Mouse (Mus musculus) naive thymus-derived CD4-positive, alpha-beta T cell, adult 2 months (primary cell): ENCODE data around the gene Tcf20.
"Not testable (repeated sequence)": the region's sequence is repeated elsewhere in the genome, so short reads cannot be mapped to it uniquely, and the experiment has no call there.

Experiments
- DNase-seq: peaks from one replicate; pipeline ENCODE4 v3.0.0-alpha.2; 2011; ENCODE audit warnings: low read depth

Gene Tcf20

GRCm38 (mm10) chr15:82898740-82899675, 88.7 kb downstream of the Tcf20 start:
- DNase-seq = peak; percentile 85

GRCm38 (mm10) chr15:82898141-82898739, 89.4 kb downstream of the Tcf20 start:
- DNase-seq = peak; percentile 34

GRCm38 (mm10) chr15:82896336-82896735, 91.3 kb downstream of the Tcf20 start:
- DNase-seq = peak; percentile 54

GRCm38 (mm10) chr15:82890470-82890869, 97.2 kb downstream of the Tcf20 start:
- no peak for DNase-seq

GRCm38 (mm10) chr15:82889426-82889825, 98.2 kb downstream of the Tcf20 start:
- no peak for DNase-seq

GRCm38 (mm10) chr15:82888466-82888865, 99.2 kb downstream of the Tcf20 start:
- peak; percentile 47 for DNase-seq

GRCm38 (mm10) chr15:82877309-82877708, 110.4 kb downstream of the Tcf20 start:
- no peak for DNase-seq

- DNase-seq = no peak
These were observed 110.8 kb downstream of the Tcf20 start for GRCm38 (mm10) chr15:82876863-82877262.

GRCm38 (mm10) chr15:82872037-82872436, 115.6 kb downstream of the Tcf20 start:
- no peak for DNase-seq

GRCm38 (mm10) chr15:82866286-82866685, 121.4 kb downstream of the Tcf20 start:
- not testable (repeated sequence) for DNase-seq

- no peak for DNase-seq
These were observed 124.0 kb downstream of the Tcf20 start for GRCm38 (mm10) chr15:82863674-82864073.

GRCm38 (mm10) chr15:82856652-82857378, 130.9 kb downstream of the Tcf20 start:
- no peak for DNase-seq

- DNase-seq = no peak
These were observed 131.6 kb downstream of the Tcf20 start for GRCm38 (mm10) chr15:82856065-82856464.

GRCm38 (mm10) chr15:82839146-82839545, 148.5 kb downstream of the Tcf20 start:
- DNase-seq = no peak

GRCm38 (mm10) chr15:82829917-82830316, 157.8 kb downstream of the Tcf20 start:
- no peak for DNase-seq

GRCm38 (mm10) chr15:82825866-82826265, 161.8 kb downstream of the Tcf20 start:
- DNase-seq = no peak

GRCm38 (mm10) chr15:82822347-82822746, 165.3 kb downstream of the Tcf20 start:
- no peak for DNase-seq

- no peak for DNase-seq
These were observed 166.0 kb downstream of the Tcf20 start for GRCm38 (mm10) chr15:82821657-82822056.

GRCm38 (mm10) chr15:82815296-82815695, 172.4 kb downstream of the Tcf20 start:
- DNase-seq = no peak

- peak; percentile 77 for DNase-seq
These were observed 172.9 kb downstream of the Tcf20 start for GRCm38 (mm10) chr15:82814806-82815205.

- no peak for DNase-seq
These were observed 173.4 kb downstream of the Tcf20 start for GRCm38 (mm10) chr15:82814321-82814720.

- no peak for DNase-seq
These were observed 177.1 kb downstream of the Tcf20 start for GRCm38 (mm10) chr15:82810556-82810955.

GRCm38 (mm10) chr15:82809511-82809910, 178.2 kb downstream of the Tcf20 start:
- DNase-seq = no peak
